Mouse (Mus musculus) WW6 (cell line): Measurements from ENCODE around the gene Zdhhc4.

Source experiments
- DNase-seq: peaks from one replicate; pipeline ENCODE4 v3.0.0-alpha.2; 2013; ENCODE audit warnings: low read depth, low spot score

Zdhhc4 gene

GRCm38 (mm10) chr5:143275761-143276160 is 53.3 kb downstream of the Zdhhc4 start:
- DNase-seq = no peak

GRCm38 (mm10) chr5:143272540-143273330 is 56.3 kb downstream of the Zdhhc4 start:
- no peak for DNase-seq

- no peak for DNase-seq
Observed at GRCm38 (mm10) chr5:143272108-143272507, 56.9 kb downstream of the Zdhhc4 start.

- DNase-seq = no peak
Observed at GRCm38 (mm10) chr5:143271642-143272041, 57.4 kb downstream of the Zdhhc4 start.

- DNase-seq = no peak
Observed at GRCm38 (mm10) chr5:143270151-143270519, 58.9 kb downstream of the Zdhhc4 start.

GRCm38 (mm10) chr5:143269363-143270150 is 59.5 kb downstream of the Zdhhc4 start, which contains the start of gene Zfp316:
TSS of gene Zfp316 (minus strand) at chr5:143270022.
- no peak for DNase-seq

GRCm38 (mm10) chr5:143268985-143269362 is 60.1 kb downstream of the Zdhhc4 start:
- no peak for DNase-seq

- DNase-seq = no peak
Observed at GRCm38 (mm10) chr5:143266794-143267193, 62.3 kb downstream of the Zdhhc4 start.
